Mouse (Mus musculus): ENCODE data around the gene Cd46. TPM values are rescaled to one million over a fixed set of nuclear protein-coding genes. Genes with fewer than 3 reads are reported as not detected.

Cd46 gene
- polyA plus RNA-seq, 1 experiment from 2014 or later, result 0.53 TPM

DNA sequence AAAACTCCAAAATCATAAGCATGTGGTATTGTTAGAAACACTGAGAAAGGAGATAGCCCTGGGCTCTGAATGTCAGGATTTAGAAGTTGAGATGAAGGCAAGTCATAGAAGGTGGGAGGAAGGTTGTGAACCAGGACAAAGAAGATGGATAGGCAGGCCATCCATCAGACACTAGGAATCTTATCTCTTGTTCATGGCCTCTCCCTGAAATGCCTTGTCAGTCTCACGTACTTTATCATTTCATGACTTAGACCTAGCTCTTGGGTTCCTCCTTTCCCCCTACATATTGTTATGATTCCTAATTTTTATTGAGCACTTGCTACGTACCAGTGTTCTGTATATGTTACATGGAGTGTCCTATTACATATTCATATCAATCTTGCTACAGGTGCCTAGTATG, 100.4 kb downstream of the Cd46 start:
- Histone ChIP-seq H3K36me3 (ENCODE audit: control insufficient read depth, insufficient read depth, low read length) (no peaks in the 10 kb centered on the region), H3K4me2 (ENCODE audit: low read length) (no peak overlapping the region), H3K27ac (replicated peaks in 1 of 2; ENCODE audit: control insufficient read depth in 1 of 2, insufficient read depth in 1 of 2, low read depth in 2 of 2, low read length in 2 of 2) (no peak overlapping the region), H3K27me3 (ENCODE audit: control insufficient read depth, insufficient read depth, low read length) (no peaks in the 10 kb centered on the region), H3K9me3 (ENCODE audit: control insufficient read depth, low read length) (no peaks in the 10 kb centered on the region), H3K4me3 (ENCODE audit: control insufficient read depth in 1 of 2, insufficient read depth in 1 of 2, low read depth in 1 of 2, low read length in 2 of 2) (no peak overlapping the region), H3K9ac (ENCODE audit: low read length) (no peak overlapping the region), H3K4me1 (ENCODE audit: control insufficient read depth in 2 of 2, insufficient read depth in 2 of 2, low read length in 2 of 2) (peaks cover 4 to 9% of the 10 kb centered on the region in 2 experiments)
- 82% methylated on average over 2 of the region's 2 CpGs for WGBS
- ATAC-seq (ENCODE audit: insufficient number of reproducible peaks, insufficient read depth, low FRiP score, low read depth), result no peak

DNA sequence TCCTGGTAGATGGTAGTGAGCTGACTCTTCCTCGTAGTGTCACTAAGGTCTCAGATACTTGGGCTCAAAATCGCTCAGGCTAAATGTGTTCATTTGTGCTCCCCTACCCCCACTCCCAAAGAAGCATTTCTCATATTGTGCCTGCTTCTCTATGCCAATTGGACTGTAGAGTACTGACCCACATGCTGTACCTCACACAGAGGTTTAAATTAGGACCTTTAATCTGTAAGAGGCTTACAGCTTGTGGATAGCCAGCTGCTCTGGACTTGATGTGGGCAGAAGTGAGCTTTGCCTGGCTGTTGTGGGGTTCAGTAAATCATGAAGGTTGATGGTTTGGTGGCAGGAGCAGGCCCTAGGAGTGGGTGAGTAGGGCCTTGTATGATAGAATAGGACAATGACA, 101.1 kb downstream of the Cd46 start:
- Histone ChIP-seq H3K4me2 (ENCODE audit: low read length) (no peak overlapping the region), H3K4me3 (ENCODE audit: control insufficient read depth in 1 of 2, insufficient read depth in 1 of 2, low read depth in 1 of 2, low read length in 2 of 2) (no peak overlapping the region), H3K9ac (ENCODE audit: low read length) (no peak overlapping the region), H3K27me3 (ENCODE audit: control insufficient read depth, insufficient read depth, low read length) (no peaks in the 10 kb centered on the region), H3K27ac (replicated peaks in 1 of 2; ENCODE audit: control insufficient read depth in 1 of 2, insufficient read depth in 1 of 2, low read depth in 2 of 2, low read length in 2 of 2) (no peak overlapping the region), H3K9me3 (ENCODE audit: control insufficient read depth, low read length) (no peaks in the 10 kb centered on the region), H3K4me1 (ENCODE audit: control insufficient read depth in 2 of 2, insufficient read depth in 2 of 2, low read length in 2 of 2) (peaks cover 4 to 9% of the 10 kb centered on the region in 2 experiments), H3K36me3 (ENCODE audit: control insufficient read depth, insufficient read depth, low read length) (no peaks in the 10 kb centered on the region)
- no peak for ATAC-seq (ENCODE audit: insufficient number of reproducible peaks, insufficient read depth, low FRiP score, low read depth)
- 81% methylated on average over 2 of the region's 2 CpGs for WGBS

- H3K27me3 ChIP-seq (ENCODE audit: control insufficient read depth, insufficient read depth, low read length), result no peaks in the 10 kb centered on the region
- H3K36me3 ChIP-seq (ENCODE audit: control insufficient read depth, insufficient read depth, low read length), result no peaks in the 10 kb centered on the region
- H3K27ac ChIP-seq (replicated peaks in 1 of 2; ENCODE audit: control insufficient read depth in 1 of 2, insufficient read depth in 1 of 2, low read depth in 2 of 2, low read length in 2 of 2), result no peak overlapping the region
- peaks cover 4 to 9% of the 10 kb centered on the region in 2 experiments for H3K4me1 ChIP-seq (ENCODE audit: control insufficient read depth in 2 of 2, insufficient read depth in 2 of 2, low read length in 2 of 2)
- no peak overlapping the region for H3K4me2 ChIP-seq (ENCODE audit: low read length)
- no peak overlapping the region for H3K4me3 ChIP-seq (ENCODE audit: control insufficient read depth in 1 of 2, insufficient read depth in 1 of 2, low read depth in 1 of 2, low read length in 2 of 2)
- no peaks in the 10 kb centered on the region for H3K9me3 ChIP-seq (ENCODE audit: control insufficient read depth, low read length)
- no peak overlapping the region for H3K9ac ChIP-seq (ENCODE audit: low read length)
- ATAC-seq (ENCODE audit: insufficient number of reproducible peaks, insufficient read depth, low FRiP score, low read depth), result no peak
- 85% methylated on average over 1 of the region's 1 CpGs for WGBS
These were observed 103.0 kb downstream of the Cd46 start for GRCm38 (mm10) chr1:194989024-194989423.

MicroRNA genes within 50 kb of the gene (microRNA counts, 519-probe panel; counts per million panel counts)
- microRNA mmu-miR-29b, result 322 counts per million, percentile 70 among the panel's probes with 10 or more counts
- 5,215 counts per million, percentile 82 among the panel's probes with 10 or more counts for microRNA mmu-miR-29c

Small RNA genes within 50 kb of the gene (microRNA-seq; reads per million reads assigned to microRNA genes)
- gene Mir29b-2 (1.1 reads per million), gene Mir29c (103 reads per million, percentile 52 among the genes with 10 or more reads in this experiment)

Other genes with a start within 250 kb of the Cd46 start
- 103 and 106 TPM in 2 replicates for gene Cd34, start 153.4 kb downstream of the Cd46 start, polyA plus RNA-seq (2014; fragmentation: Nextera tagmentation; extraction: Ambion mirVana)
- 54.9 and 67.3 TPM in 2 replicates for gene Cr1l, start 39.3 kb upstream of the Cd46 start, polyA plus RNA-seq (2014; fragmentation: Nextera tagmentation; extraction: Ambion mirVana)
- gene Cr2, start 84.5 kb upstream of the Cd46 start, polyA plus RNA-seq (2014; fragmentation: Nextera tagmentation; extraction: Ambion mirVana), result 0.15 and 0.38 TPM in 2 replicates